Mouse (Mus musculus) thymus, postnatal 25 days (tissue): ENCODE data around the gene Slc27a4.
A peak's percentile ranks its signal among the peaks of the same experiment; 100 is the strongest.

Experiments
- DNase-seq: peaks from one replicate; pipeline ENCODE4 v3.0.0; 2022

The Slc27a4 gene

GRCm38 (mm10) chr2:29826318-29826925 is 24.0 kb downstream of the Slc27a4 start:
- no peak for DNase-seq

- peak; percentile 93 for DNase-seq
Measured at GRCm38 (mm10) chr2:29826926-29827708, 24.7 kb downstream of the Slc27a4 start.

- DNase-seq = no peak
Measured at GRCm38 (mm10) chr2:29827709-29828024, 25.2 kb downstream of the Slc27a4 start.

GRCm38 (mm10) chr2:29831106-29831505 is 28.7 kb downstream of the Slc27a4 start:
- no peak for DNase-seq

- DNase-seq = no peak
Measured at GRCm38 (mm10) chr2:29833796-29834195, 31.4 kb downstream of the Slc27a4 start.

- no peak for DNase-seq
Measured at GRCm38 (mm10) chr2:29835391-29835899, 33.0 kb downstream of the Slc27a4 start.

- no peak for DNase-seq
Measured at GRCm38 (mm10) chr2:29839460-29839859, 37.0 kb downstream of the Slc27a4 start.

- DNase-seq = no peak
Measured at GRCm38 (mm10) chr2:29843231-29844105, 41.0 kb downstream of the Slc27a4 start.

- no peak for DNase-seq
Measured at GRCm38 (mm10) chr2:29844115-29844514, 41.7 kb downstream of the Slc27a4 start.

- no peak for DNase-seq
Measured at GRCm38 (mm10) chr2:29844661-29845060, 42.2 kb downstream of the Slc27a4 start.

GRCm38 (mm10) chr2:29845636-29846035 is 43.2 kb downstream of the Slc27a4 start:
- DNase-seq = no peak

- no peak for DNase-seq
Measured at GRCm38 (mm10) chr2:29846061-29846853, 43.8 kb downstream of the Slc27a4 start.

GRCm38 (mm10) chr2:29846911-29847310 is 44.5 kb downstream of the Slc27a4 start:
- no peak for DNase-seq

- DNase-seq = no peak
Measured at GRCm38 (mm10) chr2:29849041-29849440, 46.6 kb downstream of the Slc27a4 start.

- peak; percentile 6 for DNase-seq
Measured at GRCm38 (mm10) chr2:29849841-29850480, 47.5 kb downstream of the Slc27a4 start.

- no peak for DNase-seq
Measured at GRCm38 (mm10) chr2:29852957-29853485, 50.6 kb downstream of the Slc27a4 start.

- DNase-seq = no peak
Measured at GRCm38 (mm10) chr2:29853736-29854135, 51.3 kb downstream of the Slc27a4 start.

- no peak for DNase-seq
Measured at GRCm38 (mm10) chr2:29855585-29856210, 53.3 kb downstream of the Slc27a4 start.

GRCm38 (mm10) chr2:29856451-29857260 is 54.2 kb downstream of the Slc27a4 start:
- no peak for DNase-seq

- DNase-seq = no peak
Measured at GRCm38 (mm10) chr2:29857341-29857740, 54.9 kb downstream of the Slc27a4 start.
